Mouse (Mus musculus): ENCODE measurements around the gene Vav3. TPM values are rescaled to one million over a fixed set of nuclear protein-coding genes. Genes with fewer than 3 reads are reported as not detected.

The Vav3 gene
- not detected in 2 replicates for polyA plus RNA-seq (2012)

DNA sequence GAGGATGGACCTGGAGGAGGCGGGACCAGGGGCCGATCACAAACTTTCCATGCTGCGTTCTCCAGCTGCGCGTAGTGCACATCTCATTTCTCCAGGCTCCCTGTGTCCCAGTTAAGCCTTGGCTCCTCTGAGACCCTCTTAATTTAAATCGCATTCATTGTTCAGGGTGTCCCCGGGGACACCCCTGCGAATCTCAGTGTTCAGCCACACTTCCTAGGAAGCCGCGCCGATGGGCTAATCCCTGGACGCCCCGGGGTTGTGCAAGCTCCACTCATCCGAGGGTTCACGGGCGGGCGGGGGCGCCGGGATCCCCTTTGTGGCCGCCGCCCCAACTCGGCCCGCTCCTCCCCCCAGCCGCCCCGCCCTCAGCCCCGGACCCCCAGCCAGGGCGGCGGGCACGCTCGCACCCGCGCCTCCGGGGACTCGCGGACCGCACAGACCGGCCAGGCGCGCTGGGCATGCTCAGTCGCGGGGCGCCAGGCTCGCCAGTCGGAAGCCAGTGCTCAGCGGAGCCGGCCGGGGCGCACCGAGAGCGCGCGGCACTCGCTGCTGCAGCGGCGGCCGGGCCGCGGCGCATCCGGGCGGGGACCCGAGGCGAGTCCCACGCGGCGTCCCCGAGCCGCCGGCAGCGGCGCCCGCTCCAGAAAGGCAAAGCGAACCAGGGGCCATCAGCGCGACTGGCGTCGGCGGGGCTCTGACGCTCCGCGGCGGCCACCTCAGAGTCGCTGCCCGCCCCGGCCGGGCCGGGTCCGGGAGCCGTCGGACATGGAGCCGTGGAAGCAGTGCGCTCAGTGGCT lies at the start of gene Vav3:
Vav3 (plus strand) TSS at position 380 of the 797 bp plus-strand sequence.
- TF ChIP-seq GATA1 (IDR thresholded peaks at IDR 0.05; ENCODE audit: low read length) = no peak

DNA sequence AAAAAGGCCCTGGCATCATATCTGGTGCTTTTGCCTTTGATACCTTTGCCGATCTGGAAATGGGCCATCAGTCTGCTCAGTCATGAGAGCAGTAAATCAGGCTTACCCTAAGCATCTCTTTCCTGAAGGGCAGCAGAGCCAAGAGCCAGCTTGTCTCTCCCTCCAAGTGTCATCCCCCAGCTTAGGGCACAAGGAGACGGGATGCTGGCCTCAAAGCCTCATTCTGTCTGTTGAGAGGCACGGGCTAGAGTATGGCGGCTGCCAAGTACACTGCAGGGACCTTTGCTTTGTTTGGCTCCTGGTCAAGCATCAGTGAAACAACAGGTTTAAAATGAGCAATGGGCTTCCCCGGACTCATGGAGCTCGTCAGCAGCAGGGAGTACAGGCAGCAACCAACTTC lies 41.6 kb upstream of the Vav3 start:
- TF ChIP-seq GATA1 (IDR thresholded peaks at IDR 0.05; ENCODE audit: low read length) = no peak

DNA sequence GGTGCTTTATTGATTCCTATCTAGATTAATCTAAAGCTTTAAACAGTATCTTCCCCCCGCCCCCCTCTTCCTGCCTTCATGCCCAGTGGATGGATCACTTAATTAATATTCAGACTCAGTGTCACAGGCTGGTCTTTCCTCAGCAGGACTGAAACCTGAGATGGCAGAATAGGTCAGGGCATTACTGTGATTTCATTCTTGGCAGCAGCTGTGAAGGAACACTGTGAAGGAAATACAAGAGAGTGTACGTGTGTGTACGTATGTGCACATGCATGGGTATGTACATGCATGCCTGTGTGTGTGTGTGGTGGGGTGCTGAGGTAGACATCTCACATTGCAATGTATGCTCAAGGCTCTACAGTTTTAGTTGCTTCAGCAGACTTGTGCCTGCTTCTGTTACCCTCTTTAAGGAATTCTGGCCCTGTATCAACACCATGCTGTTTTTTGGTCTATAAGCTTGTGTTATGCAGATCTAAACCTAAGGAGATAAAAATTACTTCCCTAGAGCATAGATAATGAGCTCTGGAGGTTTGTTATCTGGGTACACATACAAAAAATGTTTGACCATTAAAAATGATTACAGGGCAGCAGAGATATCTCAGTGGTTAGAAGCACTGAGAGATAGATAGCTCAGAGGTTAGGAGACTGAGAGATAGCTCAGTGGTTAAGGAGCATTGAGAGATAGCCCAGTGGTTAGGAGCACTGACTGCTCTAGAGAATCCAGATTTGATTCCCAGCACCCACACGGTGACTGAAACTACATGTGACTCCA lies 41.0 kb upstream of the Vav3 start:
- TF ChIP-seq GATA1 (IDR thresholded peaks at IDR 0.05; ENCODE audit: low read length) = no peak

DNA sequence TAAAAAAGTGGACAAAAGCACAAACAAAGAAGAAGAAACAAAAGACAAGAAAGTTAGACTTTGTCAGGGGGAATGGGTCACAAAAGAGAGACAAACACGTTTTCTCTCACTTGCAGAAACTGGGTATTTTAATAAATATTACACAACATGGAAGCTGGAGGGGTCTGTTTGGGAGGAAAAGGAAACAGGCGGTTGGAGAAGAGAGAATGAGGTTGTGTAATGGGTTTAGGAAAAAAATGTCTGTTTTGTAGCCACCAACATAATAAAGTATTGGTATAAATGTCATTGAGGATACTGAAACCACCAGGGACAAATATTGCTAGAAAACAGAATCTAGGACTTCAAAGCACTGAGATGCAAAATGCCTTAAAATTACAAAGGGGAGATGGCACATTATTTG lies 38.4 kb upstream of the Vav3 start:
- TF ChIP-seq GATA1 (IDR thresholded peaks at IDR 0.05; ENCODE audit: low read length) = no peak

DNA sequence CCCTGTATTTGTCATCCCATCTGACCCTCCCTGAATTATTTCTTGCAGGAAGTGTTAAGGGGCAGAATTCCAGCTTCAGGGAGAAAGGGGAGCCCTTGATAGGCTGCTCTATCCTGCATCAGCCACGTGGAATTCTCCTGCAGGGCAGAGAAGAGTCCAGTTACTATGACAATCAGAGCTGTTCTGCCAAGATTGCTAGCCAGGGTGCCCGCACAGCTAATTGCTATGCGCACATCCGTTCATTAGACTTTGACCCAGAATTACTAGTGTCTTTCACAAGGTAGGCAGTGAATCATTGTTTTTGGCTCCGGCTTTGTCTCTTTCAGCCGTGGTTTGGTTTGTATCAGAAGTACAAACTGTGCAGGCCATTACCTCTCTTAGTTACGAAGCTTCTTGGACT lies 33.0 kb upstream of the Vav3 start:
- no peak for TF ChIP-seq GATA1 (IDR thresholded peaks at IDR 0.05; ENCODE audit: low read length)

DNA sequence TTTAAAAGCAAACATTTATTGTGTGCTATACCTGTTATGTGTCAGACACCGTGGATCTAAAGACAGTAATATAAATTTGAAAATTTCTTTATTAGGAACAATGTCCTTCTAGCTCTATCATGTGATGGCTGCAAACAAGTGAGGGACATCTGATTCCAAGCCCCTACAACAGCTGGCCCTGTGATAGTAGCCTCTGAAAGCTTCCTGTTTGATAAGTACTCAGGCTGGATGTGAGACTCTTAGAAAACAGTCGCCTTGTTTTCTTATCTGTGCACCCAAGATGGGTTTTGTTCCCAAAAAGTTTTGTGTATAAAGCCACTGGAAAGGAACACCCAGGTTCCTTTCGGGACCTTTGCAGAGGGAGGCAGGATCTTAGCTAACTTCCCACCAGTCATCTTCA lies 32.0 kb upstream of the Vav3 start:
- no peak for TF ChIP-seq GATA1 (IDR thresholded peaks at IDR 0.05; ENCODE audit: low read length)

DNA sequence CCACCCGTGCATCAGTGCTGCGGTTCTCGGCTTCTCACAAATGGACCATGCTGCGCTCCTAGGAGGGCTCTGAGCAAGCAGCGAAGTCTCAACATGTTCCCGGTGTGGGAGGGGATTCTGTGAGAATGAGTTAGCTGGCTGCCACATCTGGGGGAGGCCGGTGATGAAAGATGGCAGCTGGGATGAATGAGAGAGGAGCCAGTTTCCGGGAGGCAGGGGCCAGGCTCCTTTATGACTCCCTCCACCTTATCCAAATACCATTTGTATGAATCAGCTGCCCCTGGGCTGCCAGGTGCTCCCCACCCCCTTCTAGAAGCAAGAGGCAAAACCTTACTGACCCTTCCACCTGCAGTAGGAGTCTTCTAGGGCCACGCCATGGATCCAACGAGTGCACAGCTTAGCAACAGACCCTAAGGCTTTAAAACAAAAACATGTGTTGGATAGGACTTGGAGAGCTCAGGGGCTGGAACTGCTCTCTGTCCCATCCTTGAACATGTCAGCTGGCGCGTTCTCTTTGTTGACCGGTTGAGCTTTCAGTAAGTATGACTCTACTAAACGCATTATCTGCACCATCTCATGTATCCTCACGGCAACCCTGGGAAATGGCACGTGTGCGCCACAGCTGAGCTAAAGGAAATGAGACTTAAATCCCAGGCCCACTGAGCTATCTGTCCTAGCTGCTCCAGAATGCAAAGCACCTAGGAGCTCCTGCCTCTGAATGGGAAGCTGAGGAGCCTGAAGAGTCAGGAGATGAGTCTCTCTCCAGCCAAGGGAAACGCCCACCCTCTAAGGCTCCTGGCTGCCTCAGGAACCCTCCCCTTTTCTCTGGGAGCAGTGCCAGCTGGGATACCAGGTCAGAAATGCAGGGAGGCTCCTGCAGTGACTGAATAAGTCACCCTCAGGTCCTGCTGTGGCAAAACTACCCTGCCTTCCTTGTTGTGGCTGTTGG lies 30.9 kb upstream of the Vav3 start:
- TF ChIP-seq GATA1 (IDR thresholded peaks at IDR 0.05; ENCODE audit: low read length) = no peak

DNA sequence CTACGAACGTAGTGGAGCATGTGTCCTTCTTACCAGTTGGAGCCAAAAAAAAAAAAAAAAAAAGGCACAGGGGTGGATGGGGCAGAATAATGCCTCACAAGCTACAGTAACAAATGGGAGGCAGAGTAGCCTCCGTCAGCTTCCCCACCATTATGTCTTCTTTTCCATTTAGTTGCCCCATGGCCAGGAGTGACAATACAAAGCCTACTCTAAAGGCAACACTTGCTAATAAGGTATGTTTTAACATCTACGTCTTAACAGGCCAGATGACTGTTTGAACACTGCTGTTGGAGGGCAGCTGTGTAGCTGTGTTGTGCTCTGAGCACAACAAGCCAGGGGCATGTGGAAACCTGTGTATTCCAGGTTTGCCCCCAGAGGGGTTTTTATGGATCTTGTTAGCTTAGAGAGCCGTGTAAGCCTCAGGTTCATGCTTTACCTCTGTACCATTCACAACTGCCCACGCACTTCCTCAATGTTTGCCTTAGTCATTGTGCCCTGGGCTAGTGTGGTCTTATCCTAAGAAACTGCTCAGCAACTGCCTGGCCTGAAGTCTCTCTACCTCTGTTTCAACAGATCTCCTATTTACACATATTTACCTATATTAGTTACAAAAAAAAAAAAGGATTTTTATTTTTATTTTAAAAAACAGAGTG lies 29.2 kb upstream of the Vav3 start:
- TF ChIP-seq GATA1 (IDR thresholded peaks at IDR 0.05; ENCODE audit: low read length) = no peak

DNA sequence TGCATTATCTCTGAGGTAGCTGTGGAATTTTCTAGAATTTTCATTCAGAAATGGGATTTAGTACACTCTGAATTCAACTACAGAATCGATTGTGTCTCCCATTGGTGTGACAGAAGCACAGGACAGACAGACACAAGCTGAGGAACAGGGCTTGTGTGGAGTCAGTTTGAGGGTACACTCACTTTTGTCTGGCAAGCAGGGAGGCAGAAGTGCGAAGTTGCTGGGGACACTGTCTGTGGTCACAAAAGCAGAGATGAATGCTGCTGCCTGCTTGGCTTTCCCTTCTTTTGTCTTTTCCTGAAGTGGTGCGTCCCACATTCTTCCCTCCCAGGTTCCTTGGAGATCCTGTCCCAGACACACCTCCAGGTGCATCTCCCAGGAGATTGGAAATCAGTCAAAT lies 28.6 kb upstream of the Vav3 start:
- TF ChIP-seq GATA1 (IDR thresholded peaks at IDR 0.05; ENCODE audit: low read length) = no peak

DNA sequence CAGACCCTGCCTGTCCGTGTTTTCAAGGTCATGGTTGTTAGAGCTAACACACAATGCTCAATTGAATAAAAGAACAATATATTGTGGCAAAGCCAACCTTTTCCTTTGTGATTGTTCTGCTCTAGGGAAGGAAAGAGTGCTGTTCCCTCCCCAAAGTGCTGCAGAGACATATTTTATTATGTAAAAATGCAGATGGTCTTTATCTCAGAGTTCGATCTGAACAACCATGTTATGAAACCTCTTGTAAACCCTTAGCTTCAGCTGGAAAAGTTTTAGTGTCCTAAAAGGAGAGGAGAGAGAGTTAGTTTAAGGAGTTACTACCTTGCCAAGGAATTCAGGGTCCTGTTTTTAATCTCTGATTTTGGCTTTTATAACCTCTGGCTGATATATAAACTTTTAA lies 27.0 kb upstream of the Vav3 start:
- TF ChIP-seq GATA1 (IDR thresholded peaks at IDR 0.05; ENCODE audit: low read length) = no peak

DNA sequence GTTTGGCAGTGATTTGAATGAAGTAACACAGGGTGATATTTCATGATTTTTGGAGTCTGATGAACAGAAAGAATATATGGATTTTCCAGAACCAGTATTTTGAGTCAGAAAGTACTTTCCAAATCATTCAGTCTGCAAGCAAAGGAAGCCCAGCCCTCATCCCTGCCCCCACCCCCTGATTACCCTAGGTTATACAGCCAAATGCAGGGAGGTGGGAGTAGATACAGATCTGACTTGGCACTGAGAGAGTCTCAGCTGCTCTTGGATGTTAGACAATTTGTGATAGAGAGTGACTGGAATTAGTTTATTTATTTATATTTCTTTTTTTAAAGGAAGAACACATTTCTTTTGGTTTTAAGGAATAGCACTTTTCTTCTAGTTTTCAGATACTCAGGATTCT lies 18.2 kb upstream of the Vav3 start:
- TF ChIP-seq GATA1 (IDR thresholded peaks at IDR 0.05; ENCODE audit: low read length) = no peak

DNA sequence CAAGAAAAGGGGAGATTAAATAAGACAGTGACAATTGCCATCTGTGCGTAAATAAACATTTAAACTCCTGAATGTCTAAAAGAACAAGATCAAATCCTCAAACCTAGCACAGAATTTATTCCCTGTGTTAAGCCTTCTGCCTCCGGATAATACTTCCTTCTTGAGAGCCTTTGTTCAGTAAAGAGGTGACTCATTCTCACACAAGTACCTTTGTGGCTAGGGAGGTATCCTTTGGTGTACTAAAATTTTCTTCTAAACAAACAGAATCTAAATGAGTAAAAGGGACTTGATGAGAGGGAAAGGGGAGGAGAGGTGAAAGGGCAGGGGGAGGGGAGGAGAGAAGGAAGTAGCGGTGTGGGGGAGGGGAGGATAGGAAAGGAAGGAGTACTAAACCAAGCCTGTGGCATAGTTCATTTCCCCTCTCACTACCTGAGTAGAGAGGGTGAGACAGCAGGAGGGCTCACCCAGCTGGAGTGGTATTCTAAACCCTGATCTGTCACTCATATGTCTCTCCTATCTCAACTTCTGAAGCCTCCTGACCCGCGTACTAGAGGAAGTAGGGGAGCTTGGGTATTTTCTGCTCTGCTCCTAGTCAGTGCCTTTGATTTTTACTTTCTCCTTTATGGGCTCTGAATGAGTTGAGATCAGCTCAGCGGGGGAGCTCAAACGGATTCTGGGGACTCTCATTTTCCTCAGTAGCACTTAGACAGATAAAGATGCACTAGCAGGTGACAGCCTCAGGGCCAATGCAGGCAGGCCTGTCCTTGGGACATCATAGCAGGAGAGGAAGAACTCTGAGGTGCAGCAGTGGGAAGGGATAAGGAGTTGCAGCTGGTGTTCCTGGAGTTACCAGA lies 16.8 kb upstream of the Vav3 start:
- TF ChIP-seq GATA1 (IDR thresholded peaks at IDR 0.05; ENCODE audit: low read length) = no peak

DNA sequence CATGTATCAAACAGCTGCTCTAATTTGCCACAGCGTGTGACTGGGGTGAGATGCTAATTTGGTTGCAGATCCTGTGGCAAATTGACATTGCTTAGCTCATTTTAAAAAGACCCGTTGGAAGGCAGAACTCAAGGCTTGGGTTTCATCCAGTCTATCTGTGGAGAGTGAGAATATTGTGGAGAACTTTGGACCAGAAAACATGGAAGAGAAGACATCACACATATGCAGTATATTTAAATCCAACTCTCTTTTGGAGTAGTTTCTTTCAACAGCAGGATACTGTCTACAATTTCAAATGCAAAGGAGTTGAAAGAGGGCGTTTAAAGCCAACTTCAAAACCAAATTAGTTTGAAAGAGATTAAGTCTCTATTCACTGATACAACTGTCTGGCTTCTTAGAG lies 13.3 kb upstream of the Vav3 start:
- TF ChIP-seq GATA1 (IDR thresholded peaks at IDR 0.05; ENCODE audit: low read length) = no peak

DNA sequence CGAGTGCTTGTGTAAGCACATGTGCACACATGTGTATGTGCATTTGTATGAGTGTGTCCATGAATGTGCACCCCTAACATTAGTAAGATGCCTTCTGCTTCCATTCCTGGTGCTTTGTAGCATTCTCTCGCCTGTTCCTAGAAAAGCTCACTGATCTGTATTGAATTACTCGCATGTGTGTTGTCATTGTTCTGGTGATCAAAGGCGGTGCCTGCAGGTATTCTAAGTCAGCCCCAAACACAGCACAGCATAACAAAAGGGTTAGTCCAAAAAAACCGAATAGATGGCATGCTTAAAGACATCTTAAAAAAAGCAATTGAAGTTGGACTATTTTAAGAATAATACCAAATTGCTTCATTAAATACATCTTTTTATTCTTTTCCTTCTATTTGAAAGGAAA lies 7.7 kb upstream of the Vav3 start:
- no peak for TF ChIP-seq GATA1 (IDR thresholded peaks at IDR 0.05; ENCODE audit: low read length)
